Mouse (Mus musculus): ENCODE measurements at regions not wholly inside any gene's neighbourhood (a gene's known extent, or its start where the extent isn't known, plus 50 kb on each side); places are given as distances from the start of the nearest gene placed in this dataset.

DNA sequence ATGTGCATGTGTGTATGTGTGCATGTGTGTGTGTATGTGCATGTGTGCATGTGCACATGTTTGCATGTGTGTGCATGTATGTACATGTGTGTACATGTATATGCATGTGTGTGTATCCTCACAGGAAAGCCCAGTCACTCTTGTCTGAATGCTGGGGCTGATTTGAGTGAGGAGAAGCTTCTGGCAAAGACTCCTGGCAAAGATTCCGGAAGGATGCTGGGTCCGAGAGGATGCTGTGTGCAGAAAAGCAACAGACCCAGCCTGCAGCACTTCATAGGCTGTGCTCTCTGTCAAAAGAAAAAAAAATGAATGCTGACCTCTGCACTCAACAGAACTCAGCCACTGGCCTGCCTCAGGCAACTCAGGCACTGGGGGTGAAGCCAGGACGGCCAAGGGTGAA lies 72.5 kb upstream of the Spaca7 start:
- Histone ChIP-seq H3K4me1 (replicated peaks; ENCODE audit: control insufficient read depth, insufficient read depth, low read length) (no peaks in the 10 kb centered on the region; the same call in 1 of the 2 replicates), H3K4me3 (ENCODE audit: low read length) (no peak overlapping the region), H3K27me3 (ENCODE audit: control insufficient read depth, insufficient read depth, low read depth, low read length) (peaks cover 51% of the 10 kb centered on the region), H3K27ac (ENCODE audit: low read length) (no peak overlapping the region), H3K4me2 (ENCODE audit: low read depth, low read length) (no peak overlapping the region), H3K9me3 (ENCODE audit: control insufficient read depth, low read length) (no peaks in the 10 kb centered on the region), H3K9ac (ENCODE audit: low read length) (no peak overlapping the region), H3K36me3 (ENCODE audit: control insufficient read depth, insufficient read depth, low read length) (no peaks in the 10 kb centered on the region)
- ATAC-seq (ENCODE audit: low read depth), result no peak
- WGBS, result 40% methylated on average over 3 of the region's 3 CpGs

DNA sequence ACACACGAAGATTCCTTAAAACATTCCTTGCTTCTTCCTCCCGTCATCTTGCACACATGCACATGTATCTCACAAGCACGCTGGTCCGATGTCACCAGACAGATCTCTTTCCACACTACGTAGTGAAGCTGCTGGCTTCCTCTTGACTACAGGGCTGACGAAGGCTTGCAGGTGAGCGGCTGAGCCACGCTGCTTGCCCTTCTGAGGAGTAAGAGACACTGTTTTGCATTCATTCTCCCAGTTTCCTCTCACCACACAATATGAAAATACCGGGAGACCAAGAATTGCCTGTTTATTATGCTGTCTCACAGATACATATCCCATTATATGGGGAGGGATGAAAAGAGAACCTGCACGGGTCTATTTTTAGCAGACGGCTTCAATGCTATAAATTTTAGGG lies 71.0 kb upstream of the Spaca7 start:
- WGBS, result 5% methylated on average over 11 of the region's 11 CpGs
- peaks cover 59% of the 10 kb centered on the region for H3K27me3 ChIP-seq (ENCODE audit: control insufficient read depth, insufficient read depth, low read depth, low read length)
- no peak overlapping the region for H3K9ac ChIP-seq (ENCODE audit: low read length)
- peak overlapping the region; percentile 48; the same call in 1 of the 2 replicates for H3K4me2 ChIP-seq (ENCODE audit: low read depth, low read length)
- no peak overlapping the region for H3K27ac ChIP-seq (ENCODE audit: low read length)
- no peaks in the 10 kb centered on the region; the same call in 1 of the 2 replicates for H3K4me1 ChIP-seq (replicated peaks; ENCODE audit: control insufficient read depth, insufficient read depth, low read length)
- H3K9me3 ChIP-seq (ENCODE audit: control insufficient read depth, low read length), result no peaks in the 10 kb centered on the region
- no peaks in the 10 kb centered on the region for H3K36me3 ChIP-seq (ENCODE audit: control insufficient read depth, insufficient read depth, low read length)
- ATAC-seq (ENCODE audit: low read depth), result no peak
- peak overlapping the region; percentile 32 for H3K4me3 ChIP-seq (ENCODE audit: low read length)

DNA sequence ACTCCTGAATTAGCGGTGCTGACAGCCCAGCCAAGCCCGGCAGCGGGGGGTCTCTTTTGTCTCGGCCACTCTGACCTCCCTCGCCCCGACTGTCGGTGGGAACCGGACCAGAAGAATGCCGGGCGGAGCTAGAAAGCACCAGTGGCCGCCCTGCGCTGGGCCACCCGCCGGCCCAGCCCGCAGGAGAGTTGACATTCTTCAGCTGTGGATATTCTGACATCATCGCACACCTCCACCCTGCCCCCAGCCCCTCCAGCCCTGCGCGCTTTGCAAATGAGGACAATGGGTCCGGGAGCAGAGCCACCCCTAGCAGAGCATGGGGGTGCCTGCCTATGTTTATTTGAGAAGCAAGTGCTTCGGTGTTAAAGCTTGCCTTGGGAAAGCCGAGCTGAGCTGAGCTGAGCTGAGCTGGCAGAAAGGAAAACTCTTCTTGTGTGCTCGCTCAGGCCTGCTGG lies 70.5 kb upstream of the Spaca7 start:
- H3K4me1 ChIP-seq (replicated peaks; ENCODE audit: control insufficient read depth, insufficient read depth, low read length), result no peaks in the 10 kb centered on the region; the same call in 1 of the 2 replicates
- H3K9ac ChIP-seq (ENCODE audit: low read length), result no peak overlapping the region
- H3K4me2 ChIP-seq (ENCODE audit: low read depth, low read length), result peak overlapping the region; percentile 48
- no peak overlapping the region for H3K27ac ChIP-seq (ENCODE audit: low read length)
- H3K9me3 ChIP-seq (ENCODE audit: control insufficient read depth, low read length), result no peaks in the 10 kb centered on the region
- H3K4me3 ChIP-seq (ENCODE audit: low read length), result peak overlapping the region; percentile 32
- no peaks in the 10 kb centered on the region for H3K36me3 ChIP-seq (ENCODE audit: control insufficient read depth, insufficient read depth, low read length)
- 0% methylated on average over 22 of the region's 22 CpGs for WGBS
- peak; percentile 66; the same call in 1 of the 2 replicates for ATAC-seq (ENCODE audit: low read depth)
- H3K27me3 ChIP-seq (ENCODE audit: control insufficient read depth, insufficient read depth, low read depth, low read length), result peaks cover 58% of the 10 kb centered on the region

DNA sequence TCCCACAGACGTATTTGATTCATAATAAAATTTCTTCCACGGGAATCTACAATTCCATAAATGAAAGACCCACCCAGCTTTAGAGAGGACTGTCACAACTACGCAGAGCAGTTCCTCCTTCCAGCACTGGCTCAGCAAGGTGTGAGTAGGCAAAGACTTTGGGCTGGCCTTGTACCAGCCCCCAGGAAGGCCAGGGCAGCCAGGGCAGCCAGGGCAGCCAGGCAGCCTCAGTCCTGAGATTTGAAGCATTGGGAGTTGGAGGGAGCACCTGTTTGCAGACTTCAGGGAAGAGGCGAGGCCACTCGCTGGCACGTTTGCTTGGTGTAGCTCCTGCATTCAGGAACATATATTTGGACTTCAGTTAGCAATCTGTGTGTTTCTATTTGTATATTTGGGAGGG lies 70.0 kb upstream of the Spaca7 start:
- 9% methylated on average over 6 of the region's 6 CpGs for WGBS

DNA sequence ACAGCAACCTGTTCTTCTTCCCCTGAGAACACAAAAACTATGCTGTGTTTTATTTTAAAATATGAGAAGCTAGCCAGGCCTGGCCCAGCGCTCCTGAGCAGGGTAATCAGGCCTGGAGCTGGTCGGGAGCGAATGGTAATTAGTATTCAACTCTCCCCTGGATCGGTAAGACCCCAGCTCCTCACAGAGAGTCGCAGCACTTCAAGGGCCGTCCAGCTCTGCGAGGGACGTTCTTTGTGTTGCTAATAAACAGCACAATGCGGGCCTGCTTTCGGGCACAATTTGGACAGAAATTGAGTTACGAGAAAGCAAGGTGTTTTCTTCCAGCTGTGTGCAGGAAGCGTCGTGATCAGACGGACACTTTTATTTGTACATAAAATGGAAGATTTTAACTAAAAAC lies 69.5 kb upstream of the Spaca7 start:
- no peak for ATAC-seq (ENCODE audit: low read depth)
- no peaks in the 10 kb centered on the region; the same call in 1 of the 2 replicates for H3K4me1 ChIP-seq (replicated peaks; ENCODE audit: control insufficient read depth, insufficient read depth, low read length)
- 9% methylated on average over 14 of the region's 14 CpGs for WGBS
- no peak overlapping the region for H3K27ac ChIP-seq (ENCODE audit: low read length)
- H3K36me3 ChIP-seq (ENCODE audit: control insufficient read depth, insufficient read depth, low read length), result no peaks in the 10 kb centered on the region
- no peaks in the 10 kb centered on the region for H3K9me3 ChIP-seq (ENCODE audit: control insufficient read depth, low read length)
- no peak overlapping the region for H3K4me3 ChIP-seq (ENCODE audit: low read length)
- no peak overlapping the region for H3K9ac ChIP-seq (ENCODE audit: low read length)
- peaks cover 52% of the 10 kb centered on the region for H3K27me3 ChIP-seq (ENCODE audit: control insufficient read depth, insufficient read depth, low read depth, low read length)
- H3K4me2 ChIP-seq (ENCODE audit: low read depth, low read length), result no peak overlapping the region

More for the DNA sequence above, 70.0 kb upstream of the Spaca7 start:
- no peak overlapping the region for H3K9ac ChIP-seq (ENCODE audit: low read length)
- peaks cover 53% of the 10 kb centered on the region for H3K27me3 ChIP-seq (ENCODE audit: control insufficient read depth, insufficient read depth, low read depth, low read length)
- no peaks in the 10 kb centered on the region; the same call in 1 of the 2 replicates for H3K4me1 ChIP-seq (replicated peaks; ENCODE audit: control insufficient read depth, insufficient read depth, low read length)
- no peaks in the 10 kb centered on the region for H3K9me3 ChIP-seq (ENCODE audit: control insufficient read depth, low read length)
- no peak overlapping the region for H3K4me3 ChIP-seq (ENCODE audit: low read length)
- H3K4me2 ChIP-seq (ENCODE audit: low read depth, low read length), result no peak overlapping the region
- no peak overlapping the region for H3K27ac ChIP-seq (ENCODE audit: low read length)
- no peaks in the 10 kb centered on the region for H3K36me3 ChIP-seq (ENCODE audit: control insufficient read depth, insufficient read depth, low read length)
- ATAC-seq (ENCODE audit: low read depth), result no peak

DNA sequence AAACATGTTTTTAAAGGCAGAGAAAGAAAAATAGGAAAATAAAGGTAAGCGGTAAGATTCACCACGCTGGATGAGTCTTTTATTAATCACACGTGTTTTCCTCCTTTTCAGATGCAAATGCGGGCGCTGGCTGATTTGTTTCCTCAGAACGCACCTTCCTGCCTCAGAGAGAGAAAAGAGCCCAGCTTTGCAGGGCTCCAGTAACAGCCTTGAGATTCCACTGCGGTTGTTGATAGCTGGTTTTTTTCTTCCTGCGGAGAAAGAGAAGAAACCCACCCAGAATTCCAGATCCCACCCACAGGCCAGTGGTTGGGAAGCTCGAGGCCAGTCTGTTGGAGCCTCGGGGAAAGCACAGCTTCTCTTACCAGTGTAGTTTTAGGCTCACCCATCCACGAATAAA lies 68.6 kb upstream of the Spaca7 start:
- 2% methylated on average over 11 of the region's 11 CpGs for WGBS

DNA sequence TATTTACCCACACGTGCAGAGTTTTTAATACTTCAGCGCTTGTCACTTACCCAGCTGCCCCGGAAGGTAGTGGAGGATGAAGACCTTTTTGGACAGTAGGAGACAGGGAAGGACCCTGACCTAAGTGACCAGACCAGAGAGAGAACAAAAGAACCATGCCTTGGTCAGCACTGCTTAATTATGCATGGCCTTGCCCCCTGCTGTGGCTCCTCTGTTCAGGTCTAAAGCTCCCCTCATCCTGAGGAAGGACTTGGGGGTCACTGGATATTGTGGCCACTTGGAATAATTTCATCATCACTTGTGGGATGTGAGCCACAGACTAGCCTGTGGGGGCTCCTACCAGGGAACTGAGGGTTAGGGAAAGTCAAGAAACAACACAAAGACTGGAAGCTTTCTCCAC lies 68.1 kb upstream of the Spaca7 start:
- no peak overlapping the region for H3K27ac ChIP-seq (ENCODE audit: low read length)
- 19% methylated on average over 3 of the region's 3 CpGs for WGBS
- no peaks in the 10 kb centered on the region for H3K9me3 ChIP-seq (ENCODE audit: control insufficient read depth, low read length)
- ATAC-seq (ENCODE audit: low read depth), result no peak
- H3K27me3 ChIP-seq (ENCODE audit: control insufficient read depth, insufficient read depth, low read depth, low read length), result peaks cover 52% of the 10 kb centered on the region
- no peak overlapping the region for H3K4me3 ChIP-seq (ENCODE audit: low read length)
- H3K4me2 ChIP-seq (ENCODE audit: low read depth, low read length), result no peak overlapping the region
- no peaks in the 10 kb centered on the region; the same call in 1 of the 2 replicates for H3K4me1 ChIP-seq (replicated peaks; ENCODE audit: control insufficient read depth, insufficient read depth, low read length)
- no peak overlapping the region for H3K9ac ChIP-seq (ENCODE audit: low read length)
- no peaks in the 10 kb centered on the region for H3K36me3 ChIP-seq (ENCODE audit: control insufficient read depth, insufficient read depth, low read length)

More for the DNA sequence above, 68.6 kb upstream of the Spaca7 start:
- H3K4me1 ChIP-seq (replicated peaks; ENCODE audit: control insufficient read depth, insufficient read depth, low read length), result no peaks in the 10 kb centered on the region; the same call in 1 of the 2 replicates
- H3K27ac ChIP-seq (ENCODE audit: low read length), result no peak overlapping the region
- H3K9me3 ChIP-seq (ENCODE audit: control insufficient read depth, low read length), result no peaks in the 10 kb centered on the region
- H3K36me3 ChIP-seq (ENCODE audit: control insufficient read depth, insufficient read depth, low read length), result no peaks in the 10 kb centered on the region
- H3K9ac ChIP-seq (ENCODE audit: low read length), result no peak overlapping the region
- no peak overlapping the region for H3K4me2 ChIP-seq (ENCODE audit: low read depth, low read length)
- no peak overlapping the region for H3K4me3 ChIP-seq (ENCODE audit: low read length)
- peaks cover 52% of the 10 kb centered on the region for H3K27me3 ChIP-seq (ENCODE audit: control insufficient read depth, insufficient read depth, low read depth, low read length)
- no peak for ATAC-seq (ENCODE audit: low read depth)

DNA sequence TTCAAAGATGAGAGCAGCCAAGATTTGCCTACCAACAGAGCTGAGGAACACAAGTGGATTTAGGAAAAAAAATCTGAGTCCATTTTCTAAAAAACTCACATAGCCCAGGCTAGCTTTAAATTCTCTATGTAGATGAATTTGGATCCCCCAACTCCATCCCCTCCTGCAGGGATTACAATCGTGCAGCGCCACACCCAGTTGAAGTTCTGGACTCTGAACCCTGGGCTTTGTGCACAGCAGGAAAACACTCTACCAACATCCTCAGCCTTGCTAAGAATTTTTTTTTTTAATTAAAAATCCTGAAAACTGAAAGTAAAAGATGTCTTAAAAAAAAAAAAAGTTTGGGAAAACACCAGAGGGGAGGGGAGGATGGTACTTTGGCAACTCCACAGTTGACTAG lies 62.6 kb upstream of the Spaca7 start:
- ATAC-seq (ENCODE audit: low read depth), result no peak
- Histone ChIP-seq H3K36me3 (ENCODE audit: control insufficient read depth, insufficient read depth, low read length) (no peaks in the 10 kb centered on the region), H3K27me3 (ENCODE audit: control insufficient read depth, insufficient read depth, low read depth, low read length) (peaks cover 8% of the 10 kb centered on the region), H3K9ac (ENCODE audit: low read length) (no peak overlapping the region), H3K4me3 (ENCODE audit: low read length) (no peak overlapping the region), H3K27ac (ENCODE audit: low read length) (no peak overlapping the region), H3K4me1 (replicated peaks; ENCODE audit: control insufficient read depth, insufficient read depth, low read length) (no peaks in the 10 kb centered on the region), H3K4me2 (ENCODE audit: low read depth, low read length) (no peak overlapping the region), H3K9me3 (ENCODE audit: control insufficient read depth, low read length) (no peaks in the 10 kb centered on the region)
- WGBS, result 63% methylated on average over 2 of the region's 2 CpGs

DNA sequence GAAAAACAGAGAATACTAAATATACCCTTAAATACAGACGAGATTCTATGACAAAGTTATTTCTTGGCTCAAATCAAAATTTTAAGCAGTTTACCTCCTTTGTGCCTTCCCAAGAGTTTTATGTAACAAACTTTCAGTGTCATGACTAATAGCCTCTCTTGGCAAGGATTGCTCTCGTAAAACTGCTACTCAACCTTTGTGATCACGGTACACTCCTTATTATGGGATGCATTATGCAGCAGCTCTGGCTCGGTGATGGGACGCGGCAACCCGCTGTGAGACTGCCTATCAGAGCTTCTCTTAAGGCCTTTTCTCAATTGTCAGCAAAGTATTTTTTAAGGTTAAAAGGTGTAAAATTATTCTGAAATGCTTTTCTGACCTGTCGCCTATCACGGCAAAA lies 59.8 kb upstream of the Spaca7 start:
- Histone ChIP-seq H3K4me3 (ENCODE audit: low read length) (no peak overlapping the region), H3K4me2 (ENCODE audit: low read depth, low read length) (no peak overlapping the region), H3K9me3 (ENCODE audit: control insufficient read depth, low read length) (no peaks in the 10 kb centered on the region), H3K27ac (ENCODE audit: low read length) (no peak overlapping the region), H3K4me1 (replicated peaks; ENCODE audit: control insufficient read depth, insufficient read depth, low read length) (no peaks in the 10 kb centered on the region), H3K9ac (ENCODE audit: low read length) (no peak overlapping the region), H3K27me3 (ENCODE audit: control insufficient read depth, insufficient read depth, low read depth, low read length) (no peaks in the 10 kb centered on the region; the same call in 1 of the 2 replicates), H3K36me3 (ENCODE audit: control insufficient read depth, insufficient read depth, low read length) (no peaks in the 10 kb centered on the region)
- WGBS, result 72% methylated on average over 9 of the region's 9 CpGs
- no peak for ATAC-seq (ENCODE audit: low read depth)

DNA sequence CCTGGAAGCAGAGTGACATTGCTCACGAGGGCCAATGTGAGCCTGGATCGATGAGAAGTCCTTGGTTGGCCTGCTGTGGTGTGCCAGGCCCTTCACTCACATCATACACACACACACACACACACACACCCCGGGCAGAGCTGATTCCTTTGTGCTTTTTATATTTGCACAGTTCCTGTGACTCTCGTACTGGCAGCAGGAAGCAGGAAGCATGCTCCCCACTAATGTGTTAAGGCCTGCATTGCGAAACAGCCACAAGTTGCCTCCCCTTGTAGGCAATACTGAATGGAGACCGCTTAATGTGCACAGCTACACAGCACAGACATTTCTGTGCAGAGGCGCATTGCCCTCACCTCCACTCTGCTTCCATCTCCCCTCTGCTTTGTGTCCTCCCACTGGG lies 58.7 kb upstream of the Spaca7 start:
- peak; percentile 62 for ATAC-seq (ENCODE audit: low read depth)
- Histone ChIP-seq H3K27ac (ENCODE audit: low read length) (no peak overlapping the region), H3K9me3 (ENCODE audit: control insufficient read depth, low read length) (no peaks in the 10 kb centered on the region), H3K9ac (ENCODE audit: low read length) (no peak overlapping the region), H3K4me2 (ENCODE audit: low read depth, low read length) (no peak overlapping the region), H3K4me1 (replicated peaks; ENCODE audit: control insufficient read depth, insufficient read depth, low read length) (no peaks in the 10 kb centered on the region), H3K27me3 (ENCODE audit: control insufficient read depth, insufficient read depth, low read depth, low read length) (no peaks in the 10 kb centered on the region), H3K36me3 (ENCODE audit: control insufficient read depth, insufficient read depth, low read length) (no peaks in the 10 kb centered on the region), H3K4me3 (ENCODE audit: low read length) (no peak overlapping the region)
- 49% methylated on average over 7 of the region's 7 CpGs for WGBS
